Mouse (Mus musculus): ENCODE data around the gene Sept5.

The Sept5 gene

DNA sequence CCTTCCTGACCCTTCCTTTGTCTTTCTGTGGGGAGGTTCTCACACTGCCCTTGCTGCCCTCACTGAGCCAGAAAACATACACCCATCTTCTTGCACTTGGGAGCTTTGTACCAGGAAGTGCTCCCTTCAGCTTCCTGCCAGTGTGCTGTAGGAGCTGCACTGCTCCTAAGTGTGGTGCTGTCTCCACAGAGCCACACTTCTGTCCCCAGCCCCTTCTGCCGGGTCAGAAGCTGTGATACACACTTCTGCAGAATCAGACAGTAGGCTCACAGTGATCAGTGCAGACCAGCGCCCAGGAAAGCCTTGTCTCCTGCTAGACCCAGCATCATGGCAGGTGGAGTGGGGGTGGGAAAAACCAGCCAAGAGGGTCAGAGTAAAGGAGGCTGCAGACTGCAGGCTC, 3.1 kb upstream of the Sept5 start:
- in situ Hi-C loops (cut with MboI, MseI) = no loop called here

DNA sequence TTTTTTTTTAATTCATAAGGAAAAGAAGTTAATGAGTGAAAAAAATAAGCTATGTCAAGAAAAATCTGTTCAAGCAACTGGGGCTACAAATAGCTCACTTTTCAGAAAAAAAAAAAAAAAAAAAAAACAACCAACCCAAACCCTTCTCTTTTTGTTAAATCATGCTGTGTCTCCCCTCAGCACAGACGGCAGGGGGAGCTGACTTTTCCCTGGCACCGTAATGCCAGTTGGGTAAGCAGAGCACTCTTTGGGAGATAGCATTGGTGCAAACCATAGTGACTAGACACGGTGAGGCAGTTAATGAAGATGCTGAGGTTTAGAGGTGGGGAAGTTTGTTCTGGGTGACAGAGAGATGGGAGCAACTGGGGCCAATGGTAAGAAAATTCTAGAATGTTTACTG, 2.3 kb upstream of the Sept5 start:
- in situ Hi-C loops (cut with MboI, MseI) = no loop called here

DNA sequence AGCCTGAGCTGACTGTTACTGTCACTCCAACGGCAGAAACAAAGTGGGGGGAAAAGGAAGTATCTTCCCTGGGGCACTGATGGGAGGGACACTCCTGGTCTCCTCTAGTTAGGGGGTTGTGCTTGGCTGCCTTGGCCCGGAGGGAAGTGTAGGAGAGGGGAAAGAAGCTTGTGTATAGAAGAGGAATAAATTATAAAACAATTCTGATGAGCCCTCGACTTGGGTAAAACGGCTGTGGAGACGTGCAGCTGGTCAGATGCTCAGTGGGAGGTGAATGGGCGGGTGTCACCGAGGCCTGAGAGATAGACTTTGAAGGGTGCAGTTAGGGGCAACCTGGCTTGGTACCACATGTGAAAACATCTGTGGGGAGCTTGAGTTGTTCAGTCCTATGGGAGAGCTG, 1.4 kb upstream of the Sept5 start:
- in situ Hi-C loops (cut with MboI, MseI) = no loop called here

DNA sequence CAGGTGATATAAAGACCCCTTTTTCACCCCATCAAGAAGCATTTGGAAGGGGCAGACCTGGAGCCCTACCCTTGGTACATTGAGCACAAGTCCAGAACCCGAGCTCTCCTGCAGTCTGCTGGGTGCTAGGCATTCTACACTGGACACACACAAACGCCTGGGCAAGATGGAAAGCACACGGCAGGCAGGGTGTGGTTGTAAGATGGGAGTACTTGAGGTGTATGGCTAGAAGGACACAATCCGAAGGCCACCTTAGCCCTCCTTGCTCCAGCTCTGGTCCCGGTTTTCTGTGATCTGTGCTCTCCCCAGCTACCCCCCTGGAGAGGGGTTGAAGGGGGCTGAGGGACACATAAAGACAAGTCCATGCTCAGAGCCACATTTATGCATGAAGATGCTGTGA, 537 bp upstream of the Sept5 start:
- in situ Hi-C loops (cut with MboI, MseI) = no loop called here

DNA sequence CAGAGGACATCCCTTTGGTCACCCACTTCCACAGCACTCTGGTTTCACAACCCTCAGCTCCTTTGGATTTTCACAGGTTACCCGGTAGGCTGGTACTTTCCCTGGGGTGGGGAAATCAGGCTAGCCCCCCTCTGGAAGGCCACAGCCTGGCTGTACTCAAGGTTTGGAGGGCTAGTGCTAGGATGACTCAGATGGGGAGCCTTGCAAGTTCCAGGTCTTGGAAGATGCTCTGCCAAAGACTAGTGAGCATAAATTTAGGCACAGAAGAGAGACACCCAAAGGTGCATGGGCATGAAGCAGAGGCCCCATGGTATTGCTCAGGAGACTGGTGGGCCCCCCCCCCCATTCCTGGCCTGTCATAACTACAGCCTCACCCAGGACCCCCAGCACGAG, 810 bp downstream of the Sept5 start:
- in situ Hi-C loops (cut with MboI, MseI) = no loop called here

DNA sequence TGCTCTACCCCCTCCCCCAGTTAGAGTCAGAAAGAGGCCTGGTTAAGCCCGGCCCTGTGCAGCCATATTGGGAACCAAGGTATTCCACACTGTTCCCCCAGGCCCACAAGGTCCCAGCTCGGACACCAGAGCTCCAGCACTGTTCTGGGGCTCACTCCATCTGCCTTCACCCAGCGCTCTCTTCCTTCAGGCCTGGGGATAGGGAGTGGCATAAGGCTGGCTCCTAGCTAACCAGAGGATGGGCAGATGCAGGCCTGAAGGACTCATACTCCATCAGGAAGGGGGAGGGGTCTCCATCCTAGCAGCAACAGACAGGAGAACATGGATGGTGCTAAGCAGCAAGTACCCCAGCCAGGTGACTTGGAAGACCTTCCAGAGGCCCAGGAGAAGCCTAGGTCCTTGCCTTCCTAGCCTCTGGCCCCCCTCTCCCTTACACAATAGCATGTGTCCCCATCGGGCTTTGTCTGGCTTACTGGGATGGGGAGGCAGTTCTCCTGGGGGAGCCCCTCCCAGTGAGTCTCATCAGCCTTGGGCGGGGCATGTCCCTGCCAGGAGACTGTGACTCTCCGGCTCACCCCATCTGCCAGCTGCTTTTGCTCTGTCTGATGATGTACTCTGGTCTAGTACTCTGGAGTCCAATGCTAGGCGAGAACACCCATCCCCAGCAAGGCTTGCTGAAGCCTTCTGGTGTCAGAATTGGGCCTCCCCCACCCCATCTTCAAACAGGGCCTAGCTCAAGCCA, 1.4 kb downstream of the Sept5 start:
- in situ Hi-C loops (cut with MboI, MseI) = no loop called here

DNA sequence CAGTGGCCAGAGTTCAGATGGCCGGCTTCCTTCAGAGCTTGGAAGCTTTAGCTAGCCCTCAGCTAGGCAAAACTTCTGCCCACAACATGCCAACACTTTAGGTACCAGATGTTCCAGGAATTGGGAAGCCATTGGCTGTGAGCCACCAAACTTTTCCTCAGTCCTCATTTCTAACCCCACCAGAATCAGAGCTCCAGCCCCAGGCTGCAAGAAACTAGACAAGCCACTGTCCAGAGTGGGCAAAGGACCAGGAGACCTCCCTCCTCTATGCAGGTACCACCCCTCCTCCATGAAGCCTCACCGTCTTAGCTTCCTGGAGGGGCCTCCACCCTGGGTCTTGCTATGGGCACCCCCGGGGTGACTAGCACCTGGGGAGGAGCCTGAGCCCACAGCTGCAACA, 2.6 kb downstream of the Sept5 start:
- in situ Hi-C loops (cut with MboI, MseI) = no loop called here

DNA sequence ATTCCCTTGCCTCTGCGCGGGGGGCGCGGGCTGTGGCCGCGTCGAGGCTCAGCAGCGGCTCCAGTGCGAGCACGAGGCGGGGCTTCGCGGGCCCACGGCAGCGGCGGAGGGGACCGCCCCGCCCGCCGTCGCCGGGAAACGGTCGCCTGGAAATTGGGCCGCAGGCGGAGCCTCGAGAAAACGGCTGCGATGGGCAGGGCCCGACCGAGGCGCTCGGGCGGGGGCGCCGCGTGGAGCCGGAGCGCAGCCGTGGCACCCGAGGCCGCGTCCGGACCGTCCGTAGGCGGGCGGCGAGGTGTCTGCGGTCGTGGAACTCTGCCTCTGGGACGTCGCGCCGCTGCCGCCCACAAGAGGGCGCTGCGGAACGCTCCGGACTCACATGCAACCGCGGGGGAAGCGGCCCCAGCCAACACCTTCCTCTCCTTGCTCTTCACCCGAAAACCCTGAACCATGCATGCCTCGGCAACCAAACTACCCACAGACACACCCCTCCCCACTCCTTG, 3.3 kb downstream of the Sept5 start, which contains the start of gene Gm49601:
TSS of gene Gm49601 (minus strand) at position 52 of the 503 bp plus-strand sequence.
- in situ Hi-C loops (cut with MboI, MseI) = no loop called here

DNA sequence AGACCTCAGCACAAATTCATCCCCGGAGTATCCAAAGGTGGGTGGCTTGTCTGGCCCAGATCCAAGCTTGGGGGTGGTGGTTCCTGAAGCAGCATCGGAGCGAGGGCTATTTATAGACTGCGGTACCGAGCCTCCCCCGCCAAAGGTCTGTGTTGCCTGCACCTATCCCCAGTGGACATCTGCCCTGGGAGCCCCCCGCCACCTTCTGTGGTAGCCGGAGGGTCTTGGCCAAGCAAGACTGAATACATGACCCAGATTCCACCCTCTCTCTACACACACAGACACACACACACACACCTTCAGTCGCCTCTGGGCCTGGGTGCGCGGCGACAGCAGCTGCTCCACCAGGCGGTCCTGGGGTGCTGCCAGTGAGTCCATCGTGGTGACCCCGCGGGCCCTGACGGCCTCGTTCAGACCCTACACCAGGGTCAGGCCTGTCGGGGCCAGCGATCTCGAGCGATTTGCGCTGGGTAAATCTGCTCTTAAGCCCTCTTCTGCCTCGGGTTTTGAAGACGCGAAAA, 3.9 kb downstream of the Sept5 start:
- in situ Hi-C loops (cut with MboI, MseI) = no loop called here

DNA sequence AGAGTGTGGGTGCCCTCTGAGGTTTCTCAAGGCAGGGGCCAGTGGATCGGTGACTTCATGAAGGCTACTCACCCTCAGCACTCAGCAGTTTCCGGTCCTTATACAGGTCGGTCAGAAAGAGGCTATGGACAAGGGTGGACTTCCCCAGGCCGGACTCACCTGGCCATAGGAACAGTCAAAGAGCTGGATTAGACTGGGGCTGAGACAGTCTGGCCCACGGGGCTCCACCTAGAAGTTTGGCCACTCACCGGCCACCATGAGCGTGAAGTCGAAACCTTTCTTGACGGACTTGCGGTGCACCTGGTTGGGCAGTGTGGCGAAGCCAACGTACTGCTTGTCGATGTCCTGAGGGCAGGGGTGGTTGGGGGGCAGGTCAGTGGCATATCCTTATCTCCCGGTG, 4.7 kb downstream of the Sept5 start:
- in situ Hi-C loops (cut with MboI, MseI) = no loop called here

DNA sequence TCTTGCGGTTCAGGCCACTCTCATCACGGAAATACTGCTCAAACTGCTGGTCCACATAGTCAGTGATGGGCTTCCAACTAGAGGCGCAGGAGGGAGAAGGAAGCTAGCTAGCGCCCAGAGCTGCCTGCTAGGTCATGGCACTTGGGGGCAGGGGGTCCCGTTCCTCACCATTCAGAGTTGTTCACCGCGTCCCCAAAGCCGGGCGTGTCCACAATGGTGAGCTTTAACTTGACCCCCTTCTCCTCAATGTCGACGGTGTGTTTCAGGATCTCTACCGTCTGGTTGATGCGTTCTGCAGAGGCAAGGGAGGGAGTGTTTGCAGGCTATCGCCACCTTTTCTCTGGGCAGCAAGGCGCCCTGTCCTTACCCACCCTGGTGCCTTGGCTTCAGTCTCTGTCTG, 5.1 kb downstream of the Sept5 start:
- in situ Hi-C loops (cut with MboI, MseI) = loop anchor here (5.0 kb wide), 2 partner anchors 53 to 177 kb away; no protein-coding TSS in a partner anchor

DNA sequence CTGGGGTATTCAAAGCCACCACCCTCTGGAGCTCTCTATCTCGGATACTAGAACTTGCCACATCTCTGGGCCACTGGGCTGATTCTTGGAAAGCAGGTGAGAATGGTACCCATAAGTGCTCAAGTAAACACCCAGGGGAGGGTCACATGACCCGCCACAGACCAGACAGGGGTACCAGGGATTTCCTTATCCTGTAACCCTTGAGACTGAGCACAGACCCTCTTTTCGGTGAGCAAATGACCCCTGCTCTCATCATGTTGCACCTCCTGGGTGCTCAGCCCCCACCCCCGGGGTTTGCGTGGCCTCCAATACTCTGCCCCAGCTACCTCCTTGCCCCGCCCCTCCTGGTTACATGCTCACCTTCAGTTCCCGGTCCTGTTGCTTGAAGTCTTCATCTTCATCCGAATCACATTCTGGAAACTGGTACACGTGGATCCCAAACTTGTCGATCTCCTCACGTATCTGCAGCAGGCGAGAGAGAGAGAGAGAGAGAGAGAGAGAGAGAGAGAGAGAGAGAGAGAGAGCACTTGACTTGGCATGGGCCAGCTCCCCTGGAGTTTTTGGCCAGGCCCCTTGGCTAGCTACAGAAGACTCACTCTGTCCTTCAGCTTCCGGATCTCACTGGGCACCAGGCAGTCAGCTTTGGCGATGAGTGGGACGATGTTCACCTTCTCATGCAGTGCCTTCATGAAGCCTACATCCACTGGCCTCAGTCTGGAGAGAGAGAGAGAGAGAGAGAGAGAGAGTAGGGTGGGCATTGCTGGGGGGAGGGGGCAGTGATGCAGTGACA, 5.8 kb downstream of the Sept5 start:
- in situ Hi-C loops (cut with MboI, MseI) = loop anchor here (5.0 kb wide), 2 partner anchors 53 to 177 kb away; no protein-coding TSS in a partner anchor

DNA sequence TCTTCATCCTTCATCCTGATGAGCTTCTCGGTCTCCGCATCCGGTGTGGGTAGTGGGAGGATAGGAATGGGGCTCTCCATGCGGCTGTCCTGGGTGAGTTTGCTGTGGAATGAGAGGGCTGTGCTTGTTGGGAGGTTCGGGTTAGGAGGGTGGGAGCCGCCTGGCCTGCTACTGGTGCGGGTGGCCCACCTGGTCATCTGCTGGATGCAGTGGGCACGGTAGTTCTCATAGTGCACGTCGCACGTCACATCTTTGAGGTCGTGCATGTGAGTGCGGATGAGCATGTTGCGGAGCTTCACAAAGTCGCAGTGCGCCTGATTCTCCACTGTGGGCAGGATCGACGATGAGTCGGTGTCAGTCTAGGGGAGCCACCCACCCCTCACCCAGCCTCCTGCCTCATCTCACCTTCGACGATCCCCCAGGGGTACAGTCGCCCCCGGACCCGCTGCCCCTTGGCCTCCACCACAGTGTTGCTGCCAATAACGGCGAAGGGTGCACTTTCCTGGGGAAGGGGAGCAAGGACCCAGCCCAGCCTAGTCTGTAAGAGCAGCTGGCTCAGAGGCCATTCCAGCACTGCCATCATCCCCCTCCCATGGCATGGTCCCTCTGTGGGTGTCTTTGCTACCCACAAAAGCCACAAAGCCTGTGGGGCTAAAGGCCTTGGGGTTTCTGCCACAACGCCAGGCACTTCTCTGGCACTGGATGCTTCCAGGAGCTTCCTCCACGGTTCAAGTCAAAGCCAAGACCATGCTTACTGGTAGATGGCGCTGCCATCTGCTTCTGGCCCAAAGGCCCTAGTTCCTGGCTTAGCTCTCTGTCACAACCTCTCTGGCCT, 6.6 kb downstream of the Sept5 start:
- in situ Hi-C loops (cut with MboI, MseI) = loop anchor here (5.0 kb wide), 2 partner anchors 54 to 176 kb away; no protein-coding TSS in a partner anchor

DNA sequence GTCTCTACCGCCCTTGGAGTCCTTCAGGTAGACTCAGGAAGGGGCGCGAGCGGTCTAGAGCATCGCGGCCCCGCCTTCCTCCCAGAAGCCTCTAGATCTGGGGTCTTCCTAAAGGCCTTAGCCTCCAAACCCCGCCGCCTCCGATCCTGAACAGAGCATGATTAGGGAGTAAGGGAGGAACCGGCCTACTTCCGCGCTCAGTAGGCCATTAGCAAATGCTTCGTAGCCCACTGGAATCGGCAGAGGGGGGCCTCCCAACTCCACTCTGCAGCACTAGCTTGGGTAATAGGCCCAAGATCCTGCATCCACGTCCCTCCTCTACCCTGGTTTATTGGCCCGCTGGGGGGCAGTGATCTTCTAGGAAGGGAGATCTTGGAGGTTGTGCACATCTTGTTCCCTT, 7.7 kb downstream of the Sept5 start, which contains the start of gene Gp1bb:
TSS of gene Gp1bb (minus strand) at position 385 of the 400 bp plus-strand sequence.
- in situ Hi-C loops (cut with MboI, MseI) = loop anchor here (5.0 kb wide), 2 partner anchors 55 to 175 kb away; no protein-coding TSS in a partner anchor

DNA sequence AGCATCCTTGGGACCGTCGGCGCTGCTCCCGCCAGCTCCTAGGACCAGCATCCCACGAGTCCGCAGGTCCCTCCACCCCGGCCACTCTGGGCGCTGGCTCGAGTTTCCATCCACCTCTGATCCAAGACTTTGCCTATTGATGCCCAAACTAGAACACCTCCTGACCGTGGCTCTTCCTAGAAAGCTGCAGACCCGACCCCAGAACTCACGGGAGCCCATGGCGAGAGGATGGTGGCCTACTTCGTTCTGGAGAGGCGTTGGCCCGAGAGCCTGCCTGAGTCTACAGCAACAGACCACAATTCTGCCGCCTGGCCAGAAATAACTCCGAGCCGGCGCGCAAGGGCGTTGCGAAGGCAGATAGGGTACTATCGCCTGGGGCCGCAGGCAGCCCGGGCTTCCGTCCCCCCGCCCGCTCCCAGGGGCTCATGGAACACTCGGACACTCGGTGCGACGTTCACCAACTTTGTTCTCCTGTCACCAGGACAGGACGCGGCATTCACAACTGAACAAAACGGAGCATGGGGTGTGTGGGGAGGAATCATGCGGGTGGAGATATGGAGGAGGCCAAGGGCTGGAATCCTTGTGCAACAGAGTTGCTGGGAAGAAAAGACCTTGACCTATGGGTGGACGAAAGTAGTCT, 8.3 kb downstream of the Sept5 start:
- in situ Hi-C loops (cut with MboI, MseI) = loop anchor here (5.0 kb wide), 2 partner anchors 56 to 174 kb away; no protein-coding TSS in a partner anchor

DNA sequence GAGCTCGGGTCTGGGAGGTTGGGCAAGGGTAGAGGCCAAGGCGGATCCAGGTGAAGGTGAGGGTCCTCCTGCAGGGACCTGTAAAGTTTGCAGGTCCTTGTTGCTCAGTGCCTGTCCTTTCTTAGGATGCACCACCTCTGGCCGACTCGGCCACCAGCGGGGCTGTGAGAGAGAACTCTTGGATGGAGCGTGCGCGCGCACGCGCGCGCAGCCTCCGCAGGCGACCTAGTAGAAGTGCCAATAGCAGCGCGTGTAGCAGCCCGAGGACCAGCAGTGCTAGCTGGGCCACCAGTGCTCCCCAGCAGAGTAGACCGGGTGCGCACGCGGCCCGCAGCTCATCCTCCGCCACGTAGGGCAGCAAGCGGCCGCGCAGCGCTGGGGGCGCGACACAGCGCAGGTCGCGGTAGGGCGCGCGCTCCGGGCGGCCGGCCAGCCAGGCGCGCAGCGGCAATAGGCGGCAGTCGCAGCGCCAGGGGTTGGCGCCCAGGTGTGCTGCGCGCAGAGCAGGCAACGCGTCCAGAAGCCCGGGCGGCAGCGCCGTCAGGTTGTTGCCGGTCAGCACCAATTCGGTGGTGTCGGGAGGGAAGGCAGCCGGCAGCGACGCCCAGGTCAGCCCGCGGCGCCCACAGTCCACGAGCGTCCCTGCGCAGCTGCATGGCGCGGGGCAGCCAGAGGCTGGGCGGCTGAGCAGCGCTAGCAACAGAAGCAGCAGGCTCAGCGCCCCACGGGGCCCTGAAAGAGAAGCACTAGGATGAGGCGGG, 9.0 kb downstream of the Sept5 start:
- in situ Hi-C loops (cut with MboI, MseI) = loop anchor here (5.0 kb wide), 2 partner anchors 57 to 173 kb away; no protein-coding TSS in a partner anchor

DNA sequence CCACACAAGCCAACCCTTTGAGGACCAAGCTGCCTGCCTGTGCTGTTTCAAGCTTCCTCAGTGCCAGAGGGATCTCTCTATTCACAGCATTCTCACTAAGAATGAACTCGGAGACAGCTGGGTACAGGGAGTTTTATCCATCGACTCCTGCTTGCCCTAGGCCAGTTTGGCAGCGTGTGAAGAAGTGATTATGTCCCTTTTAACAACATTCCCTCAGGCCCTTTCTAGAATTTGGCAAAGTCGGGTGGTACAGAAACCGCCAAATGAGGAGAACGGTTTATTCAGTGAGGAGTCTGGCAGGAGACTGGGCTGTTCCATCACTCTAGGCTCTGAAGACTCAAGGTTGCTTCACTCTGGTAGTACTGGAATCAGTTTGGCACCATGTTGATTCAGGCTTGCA, 9.6 kb downstream of the Sept5 start:
- in situ Hi-C loops (cut with MboI, MseI) = loop anchor here (5.0 kb wide), 2 partner anchors 57 to 173 kb away; no protein-coding TSS in a partner anchor

DNA sequence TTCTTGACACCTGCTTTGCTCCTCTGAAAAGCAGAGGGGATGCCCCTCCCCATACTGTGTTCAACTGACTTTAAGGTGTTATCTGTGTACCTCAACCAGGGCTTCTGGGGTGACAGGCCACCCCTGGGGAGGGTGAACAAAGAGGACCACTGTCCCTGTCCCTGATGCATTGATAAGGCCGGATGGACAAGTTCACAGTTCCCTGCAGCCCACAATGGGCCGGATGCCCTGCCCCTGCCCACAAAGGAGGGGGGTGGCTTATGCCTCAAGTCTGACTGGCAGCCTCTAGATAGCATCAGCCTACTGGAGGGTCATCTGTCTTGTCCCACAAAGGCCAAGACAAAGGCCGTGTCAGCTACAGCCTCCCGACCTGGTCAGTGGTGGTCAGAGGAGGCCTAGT, 10.6 kb downstream of the Sept5 start:
- in situ Hi-C loops (cut with MboI, MseI) = no loop called here

DNA sequence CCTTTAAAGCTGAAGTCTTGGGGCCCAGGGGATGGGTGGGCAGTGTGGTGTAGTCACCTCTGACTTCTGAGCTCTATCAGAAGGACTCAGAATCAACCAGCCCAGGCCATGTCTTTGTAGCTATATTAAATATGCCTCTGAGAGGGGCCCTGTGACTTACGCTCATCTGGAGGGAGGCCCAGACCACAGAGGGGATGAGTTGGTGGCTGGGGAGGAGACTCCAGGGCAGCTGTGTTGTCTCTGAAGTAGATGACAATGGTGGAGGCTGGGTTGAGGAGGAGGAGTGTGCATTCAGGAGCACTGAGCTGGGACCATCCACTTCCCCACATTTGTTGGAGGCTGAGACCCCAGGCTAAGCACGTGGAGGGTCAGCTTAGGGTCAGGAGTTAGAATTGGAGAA, 11.5 kb downstream of the Sept5 start:
- in situ Hi-C loops (cut with MboI, MseI) = no loop called here
